Mouse (Mus musculus): Measurements from ENCODE around the gene Hist1h3g. TPM values are rescaled to one million over a fixed set of nuclear protein-coding genes. Genes with fewer than 3 reads are reported as not detected.

Gene Hist1h3g
- total RNA-seq (2021): 1 to 10 TPM; 3.6 to 5.5 TPM
- long read RNA-seq, experiment 1: 0 reads
- long read RNA-seq, experiment 2: 0 reads

DNA sequence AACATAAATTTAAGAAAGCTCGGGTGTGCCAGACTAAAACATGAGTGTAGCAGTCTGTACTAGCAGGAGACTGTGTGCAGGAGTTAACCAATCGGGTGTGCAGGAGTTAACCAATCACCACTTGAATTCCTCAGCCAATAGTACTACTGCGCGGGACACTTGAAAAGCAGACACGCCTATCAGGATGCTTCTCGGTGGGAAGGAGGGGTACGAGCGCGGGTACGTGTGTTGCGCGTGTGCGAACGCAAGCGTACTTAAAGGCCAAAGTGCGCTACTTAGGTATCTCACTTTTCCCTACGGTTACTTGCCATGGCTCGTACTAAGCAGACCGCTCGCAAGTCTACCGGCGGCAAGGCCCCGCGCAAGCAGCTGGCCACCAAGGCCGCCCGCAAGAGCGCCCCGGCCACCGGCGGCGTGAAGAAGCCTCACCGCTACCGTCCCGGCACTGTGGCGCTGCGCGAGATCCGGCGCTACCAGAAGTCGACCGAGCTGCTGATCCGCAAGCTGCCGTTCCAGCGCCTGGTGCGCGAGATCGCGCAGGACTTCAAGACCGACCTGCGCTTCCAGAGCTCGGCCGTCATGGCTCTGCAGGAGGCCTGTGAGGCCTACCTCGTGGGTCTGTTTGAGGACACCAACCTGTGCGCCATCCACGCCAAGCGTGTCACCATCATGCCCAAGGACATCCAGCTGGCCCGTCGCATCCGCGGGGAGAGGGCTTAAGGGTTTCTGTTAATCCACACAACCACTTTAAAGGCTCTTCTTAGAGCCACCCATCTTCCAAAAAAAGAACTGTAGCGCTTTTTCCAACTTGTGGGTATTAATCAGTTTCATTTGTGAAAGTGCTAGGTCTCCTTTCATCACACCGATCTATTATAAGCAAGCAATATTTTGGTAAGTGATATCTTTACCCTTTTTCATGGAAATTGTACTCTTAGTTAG, at the start of gene Hist1h3g:
Hist1h3g (plus strand) TSS at position 286 of the 939 bp plus-strand sequence.
- peak; percentile 86 to 93 for DNase-seq (ENCODE audit: low spot score in 2 of 2)
- Histone ChIP-seq H3K4me3 (peak within 1 kb of the TSS; percentile 62), H3K27ac (peak within 1 kb of the TSS; percentile 40; the same call in 1 of the 2 replicates)

DNA sequence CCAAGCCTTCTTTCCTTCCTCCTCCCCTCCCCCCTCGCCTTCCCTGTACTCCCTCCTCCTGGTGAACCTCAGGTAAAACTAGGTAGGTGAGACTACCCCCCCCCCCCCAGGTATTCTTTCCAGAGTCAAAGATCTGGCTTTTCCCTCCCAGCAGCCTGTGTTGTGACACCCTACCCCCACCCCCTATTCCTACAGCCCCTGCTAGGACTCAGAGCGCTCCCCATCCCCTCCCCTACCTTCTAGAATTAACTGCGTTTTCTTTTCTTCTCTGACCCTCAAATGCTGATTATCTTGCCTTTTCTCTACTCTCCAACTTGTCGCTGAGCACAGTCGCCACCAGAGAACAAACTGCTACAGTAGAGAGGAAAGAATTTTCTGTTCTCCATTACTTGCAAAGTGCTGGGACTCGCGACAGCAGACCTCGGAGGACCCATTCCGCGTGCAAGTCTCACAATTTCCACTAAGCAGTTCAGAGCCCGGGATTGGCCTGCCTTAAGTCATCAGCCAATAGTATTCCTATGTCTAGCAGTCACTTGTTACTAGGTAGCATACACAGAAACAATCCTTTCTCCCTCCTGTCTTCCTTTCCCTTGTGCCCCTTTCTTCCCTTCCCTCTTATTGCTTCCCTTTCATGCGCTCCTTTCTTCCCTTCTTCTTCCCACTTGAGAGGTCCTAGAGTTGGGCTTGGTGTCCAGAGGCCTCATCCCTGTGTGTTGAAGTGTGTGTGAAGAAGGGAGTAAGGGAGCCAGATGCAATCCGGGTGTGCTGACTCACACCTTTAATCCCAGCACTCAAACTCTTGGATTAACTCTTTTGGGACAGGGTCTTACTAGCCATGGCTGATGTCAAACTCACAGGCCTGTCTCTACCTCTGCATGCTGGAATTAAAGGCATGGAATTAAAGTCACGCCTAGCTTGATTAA, 46.6 kb upstream of the Hist1h3g start, which contains the start of gene Btn2a2:
Btn2a2 (minus strand) TSS at position 458 of the 923 bp plus-strand sequence.
- 0 out of 2 replicates have a peak, but pooled peaks have one; percentile 14 for TF ChIP-seq CTCF (conservative IDR thresholded peaks at IDR 0.05)
- DNase-seq (ENCODE audit: low spot score in 2 of 2): peak; percentile 68 to 76
- peak within 1 kb of the TSS; percentile 54 for H3K4me3 ChIP-seq
- H3K27ac ChIP-seq: no peak within 1 kb of the TSS

More for the DNA sequence above, at the start of gene Hist1h3g:
- peak; percentile 36; the same call in 1 of the 2 replicates for TF ChIP-seq CTCF (conservative IDR thresholded peaks at IDR 0.05)

DNA sequence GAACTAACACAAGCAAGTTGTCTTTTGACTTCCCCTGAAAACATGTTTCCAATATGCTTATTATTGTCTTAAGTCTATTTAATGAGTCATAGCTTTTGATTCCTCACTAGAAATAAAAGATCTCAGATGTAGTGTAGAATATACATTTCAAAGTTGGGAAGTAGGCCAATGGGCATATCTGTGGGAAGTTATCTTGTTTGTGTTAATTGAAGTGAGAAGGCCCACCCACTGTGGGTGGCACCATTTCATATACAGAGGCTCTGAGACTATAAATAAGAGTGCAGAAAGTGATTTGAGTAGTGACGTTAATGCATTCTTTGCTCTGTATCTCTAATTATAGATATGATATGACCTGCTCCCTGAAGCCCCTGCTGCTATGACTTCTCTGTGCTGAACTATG, 44.4 kb upstream of the Hist1h3g start:
- H3K27ac ChIP-seq: no peak overlapping the region
- no peak for TF ChIP-seq CTCF (conservative IDR thresholded peaks at IDR 0.05)
- H3K4me3 ChIP-seq: no peak overlapping the region
- DNase-seq (ENCODE audit: low spot score in 2 of 2): no peak

DNA sequence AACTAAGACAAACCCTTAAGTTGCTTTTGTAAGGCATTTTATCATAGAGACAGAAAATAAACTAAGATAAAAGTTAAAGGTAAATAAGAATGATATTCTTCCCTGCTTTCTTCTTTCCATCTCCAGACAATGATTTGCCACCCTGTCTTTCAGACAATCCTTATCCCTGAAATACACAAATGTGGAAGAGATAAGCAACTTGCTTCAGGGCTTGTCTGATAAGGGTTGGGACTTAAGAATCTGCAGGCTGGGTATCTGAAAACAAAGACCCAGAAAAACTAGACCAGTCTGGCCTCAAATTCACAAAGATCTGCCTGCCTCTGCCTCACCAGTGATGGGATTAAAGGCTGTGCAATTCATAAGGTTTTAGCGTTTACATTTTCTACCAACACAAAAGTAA, 44.0 kb upstream of the Hist1h3g start:
- no peak for DNase-seq (ENCODE audit: low spot score in 2 of 2)
- no peak for TF ChIP-seq CTCF (conservative IDR thresholded peaks at IDR 0.05)

DNA sequence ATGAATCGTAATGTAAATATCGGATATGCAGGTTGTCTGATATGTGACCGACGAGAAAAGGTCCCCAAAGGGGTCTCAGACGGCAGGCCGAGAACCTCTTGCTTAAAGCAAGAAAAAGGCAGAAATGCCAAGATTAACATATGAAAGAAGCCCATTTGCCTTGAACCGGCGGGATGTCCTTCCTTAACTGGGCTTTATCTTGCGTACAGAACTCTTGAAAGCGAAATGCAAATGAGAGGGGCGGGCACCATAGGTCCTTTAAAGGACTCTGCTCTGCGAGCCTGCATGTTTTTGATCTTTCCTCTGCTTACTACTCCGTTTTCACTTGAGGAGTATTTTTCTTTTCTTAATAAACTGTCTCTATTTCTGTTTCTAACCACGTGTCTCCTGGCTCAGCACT, 43.2 kb upstream of the Hist1h3g start:
- no peak for DNase-seq (ENCODE audit: low spot score in 2 of 2)
- Histone ChIP-seq H3K4me3 (peak overlapping the region; percentile 17; the same call in 1 of the 2 replicates), H3K27ac (no peak overlapping the region)
- no peak for TF ChIP-seq CTCF (conservative IDR thresholded peaks at IDR 0.05)

More for the DNA sequence above, 44.0 kb upstream of the Hist1h3g start:
- H3K27ac ChIP-seq: no peak overlapping the region
- H3K4me3 ChIP-seq: no peak overlapping the region

DNA sequence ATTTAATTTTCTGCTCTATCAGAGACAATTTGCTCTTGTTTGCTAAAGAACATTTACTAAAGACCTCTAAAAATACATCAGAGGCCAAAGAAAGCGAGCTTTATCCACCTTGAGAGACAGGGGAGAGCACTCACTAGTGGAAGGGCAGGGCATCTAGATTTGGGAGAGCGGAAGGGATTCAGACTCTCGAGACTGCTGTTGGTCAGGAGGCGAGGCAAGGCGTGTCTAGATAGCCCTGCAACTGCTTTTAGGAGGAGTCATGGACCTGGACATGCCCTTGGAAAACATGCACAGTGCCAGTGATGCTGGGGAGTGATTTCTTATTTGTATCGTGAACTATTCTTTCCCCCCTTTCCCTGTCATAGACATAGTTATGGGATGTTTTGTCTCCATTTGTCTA, 39.7 kb upstream of the Hist1h3g start:
- no peak for TF ChIP-seq CTCF (conservative IDR thresholded peaks at IDR 0.05)
- H3K27ac ChIP-seq: no peak overlapping the region
- H3K4me3 ChIP-seq: no peak overlapping the region
- DNase-seq (ENCODE audit: low spot score in 2 of 2): no peak

DNA sequence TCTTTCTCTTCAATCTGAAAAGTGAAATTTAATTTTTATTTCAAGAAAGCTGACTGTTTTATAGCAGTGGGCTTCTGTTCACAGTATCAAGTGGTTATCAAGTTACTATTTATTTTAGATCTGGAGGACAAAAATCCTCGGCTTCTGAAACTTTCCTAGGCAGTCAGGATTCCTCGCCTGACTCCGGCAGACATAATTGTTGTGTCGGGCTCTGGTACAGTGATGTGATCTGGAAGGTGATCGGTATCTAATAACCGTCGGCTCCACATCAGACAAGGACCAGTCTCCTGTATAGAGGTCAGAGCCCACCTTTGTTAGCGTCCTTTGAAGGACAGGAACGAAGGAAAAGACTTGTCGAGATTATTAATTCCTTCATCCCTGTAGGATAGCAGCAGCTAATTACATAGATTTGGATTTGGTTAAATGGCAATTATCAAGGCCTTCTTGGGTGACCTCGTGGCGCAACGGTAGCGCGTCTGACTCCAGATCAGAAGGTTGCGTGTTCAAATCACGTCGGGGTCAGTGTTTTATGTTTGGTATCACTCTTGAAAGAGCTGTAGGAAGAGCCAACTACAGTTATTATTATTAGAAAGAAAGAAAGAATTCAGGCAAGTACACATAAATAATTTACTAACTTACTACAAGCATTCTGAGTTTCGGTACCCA, 37.4 kb upstream of the Hist1h3g start:
- Histone ChIP-seq H3K4me3 (peak overlapping the region; percentile 39), H3K27ac (no peak overlapping the region)
- no peak for TF ChIP-seq CTCF (conservative IDR thresholded peaks at IDR 0.05)
- DNase-seq (ENCODE audit: low spot score in 2 of 2): peak in 1 of 2 experiments; percentile 51

DNA sequence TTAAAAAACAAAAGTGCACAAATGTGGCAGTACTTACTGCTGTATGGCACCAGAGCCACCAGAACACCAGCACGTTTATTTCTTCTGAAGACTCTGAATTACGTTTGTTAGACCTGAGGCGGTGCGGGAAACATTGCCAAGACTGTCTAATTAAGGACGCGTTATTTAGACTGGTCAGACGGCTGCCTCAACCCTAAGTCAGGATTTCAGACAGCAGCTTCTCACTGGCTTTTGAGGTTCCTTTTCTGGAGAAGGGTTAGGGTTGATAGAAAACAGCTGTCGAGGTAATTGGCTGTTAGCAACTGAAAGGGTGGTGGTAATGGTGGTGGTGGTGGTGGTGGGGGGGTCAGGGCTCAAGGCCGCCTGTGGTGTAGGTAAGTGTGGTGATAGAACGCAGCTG, 36.6 kb upstream of the Hist1h3g start:
- H3K27ac ChIP-seq: no peak overlapping the region
- TF ChIP-seq CTCF (conservative IDR thresholded peaks at IDR 0.05): no peak
- peak overlapping the region; percentile 39 for H3K4me3 ChIP-seq
- DNase-seq (ENCODE audit: low spot score in 2 of 2): no peak

DNA sequence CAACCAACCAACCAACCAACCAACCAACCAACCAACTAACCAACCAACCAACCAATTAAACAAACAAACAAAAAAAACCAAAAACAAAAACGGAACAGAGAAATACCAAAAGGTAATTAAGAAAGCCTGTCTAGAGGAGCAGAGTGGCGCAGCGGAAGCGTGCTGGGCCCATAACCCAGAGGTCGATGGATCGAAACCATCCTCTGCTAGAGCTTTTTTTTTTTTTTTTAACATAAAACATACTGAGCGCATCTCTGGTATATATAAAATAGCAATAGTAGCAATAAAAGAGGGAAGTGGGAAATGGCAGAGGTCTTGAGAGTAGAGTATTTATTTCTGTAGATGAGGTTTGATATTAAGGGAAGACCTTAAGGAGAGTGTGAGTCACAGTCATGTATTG, 35.3 kb upstream of the Hist1h3g start:
- no peak overlapping the region for H3K27ac ChIP-seq
- TF ChIP-seq CTCF (conservative IDR thresholded peaks at IDR 0.05): no peak
- H3K4me3 ChIP-seq: no peak overlapping the region
- DNase-seq (ENCODE audit: low spot score in 2 of 2): no peak

DNA sequence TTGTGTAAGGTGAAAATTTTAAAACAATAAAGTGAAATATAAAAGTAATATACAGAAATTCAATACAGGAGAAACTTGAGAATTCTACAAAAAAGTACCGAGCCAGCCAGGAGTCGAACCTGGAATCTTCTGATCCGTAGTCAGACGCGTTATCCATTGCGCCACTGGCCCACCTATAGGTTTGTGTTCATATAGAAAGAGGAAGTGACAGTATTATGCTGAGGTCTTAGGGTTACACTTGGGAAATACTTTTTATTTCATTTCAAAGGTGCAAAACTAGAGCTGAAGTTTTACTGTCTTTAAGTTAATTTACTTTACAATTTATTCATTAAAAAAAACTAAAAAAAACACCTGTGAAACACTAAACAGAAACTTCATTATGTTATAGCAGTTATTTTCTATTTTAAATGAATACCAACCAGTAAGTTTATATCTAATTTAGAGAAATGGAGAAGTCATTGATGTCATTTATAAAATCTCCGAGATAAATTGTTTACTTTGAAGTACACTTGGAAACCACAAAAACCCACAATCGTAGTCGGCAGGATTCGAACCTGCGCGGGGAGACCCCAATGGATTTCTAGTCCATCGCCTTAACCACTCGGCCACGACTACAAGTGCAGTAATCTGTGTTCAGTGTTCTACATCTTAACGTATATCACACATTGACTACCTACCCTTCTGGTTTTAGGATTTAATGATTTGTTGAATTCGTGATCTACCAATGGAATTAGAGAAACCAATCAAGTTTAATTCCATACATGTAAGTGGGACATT, 34.6 kb upstream of the Hist1h3g start:
- peak; percentile 57 to 74 for DNase-seq (ENCODE audit: low spot score in 2 of 2)
- Histone ChIP-seq H3K27ac (no peak overlapping the region), H3K4me3 (no peak overlapping the region)
- TF ChIP-seq CTCF (conservative IDR thresholded peaks at IDR 0.05): no peak

DNA sequence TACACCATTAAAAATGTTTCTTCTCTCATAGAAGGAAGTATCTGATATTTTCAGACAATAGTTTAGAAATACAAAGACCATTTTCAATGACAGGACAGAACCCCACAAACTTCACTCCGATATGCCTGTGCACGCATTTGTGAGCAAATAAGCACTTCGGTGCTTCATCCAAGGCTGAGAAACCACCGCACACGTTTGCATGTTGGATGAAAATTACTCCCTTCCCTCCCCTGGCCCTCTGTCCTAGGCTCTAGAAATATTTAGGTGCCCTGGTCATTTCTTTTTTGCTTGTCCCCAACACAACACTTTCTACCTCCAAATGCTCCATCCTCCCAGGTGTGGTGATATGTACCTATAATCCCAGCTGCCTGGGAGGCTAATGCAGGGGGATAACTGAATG, 33.7 kb upstream of the Hist1h3g start:
- Histone ChIP-seq H3K27ac (no peak overlapping the region), H3K4me3 (no peak overlapping the region)
- no peak for TF ChIP-seq CTCF (conservative IDR thresholded peaks at IDR 0.05)
- no peak for DNase-seq (ENCODE audit: low spot score in 2 of 2)
